ENCODE assay signal across 12 mouse cellular contexts in the genomic region with DNA sequence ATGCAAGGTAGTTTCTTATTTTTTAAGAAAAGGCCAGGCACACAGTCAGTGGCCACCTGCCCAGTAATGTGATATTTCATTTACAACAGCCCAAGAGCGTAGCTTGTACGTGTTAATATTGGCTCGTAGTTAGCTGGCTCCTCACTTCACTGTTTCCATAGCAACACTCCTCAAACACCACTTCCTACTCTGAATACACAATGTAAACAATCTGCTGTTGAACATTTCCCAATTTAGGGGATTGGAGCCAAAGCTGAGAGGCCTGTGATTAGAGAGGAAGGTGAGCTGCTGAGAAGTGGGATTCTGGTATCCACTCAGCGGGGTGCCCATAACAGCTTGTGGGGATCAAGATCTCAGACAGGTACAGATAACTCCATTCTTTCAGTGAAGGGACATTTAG. TPM values are rescaled to one million over a fixed set of nuclear protein-coding genes. Genes with fewer than 3 reads are reported as not detected.
DNase-seq lines count a peak whose midpoint lies in the region; ATAC-seq and TF ChIP-seq lines count a peak whose summit lies in the region.
"Had no signal": no experiment of that assay in that cellular context is flagged by ENCODE, and none has a peak within 500 bp of the region (broad histone marks: within the 10 kb centered on the region; RNA-seq: fewer than 3 reads in every experiment).

No protein-coding gene starts in this region.

- no peaks in the 10 kb centered on the region for H3K9me3 ChIP-seq in hindbrain, embryonic 15.5 days
- no peaks in the 10 kb centered on the region for H3K9me3 ChIP-seq in hindbrain, embryonic 10.5 days
- H3K9me3 ChIP-seq in embryonic facial prominence, embryonic 14.5 days (ENCODE audit: control insufficient read depth, low read length) = no peaks in the 10 kb centered on the region
- no peaks in the 10 kb centered on the region for H3K9me3 ChIP-seq in midbrain, embryonic 16.5 days (replicated peaks; ENCODE audit: control insufficient read depth, low read length, poor library complexity, severe bottlenecking)
- H3K9me3 ChIP-seq: limb, embryonic 12.5 days; neural tube, embryonic 12.5 days had no signal

- WGBS in hindbrain, embryonic 15.5 days = 34% methylated on average over 4 of the region's 4 CpGs
- 70% methylated on average over 4 of the region's 4 CpGs for WGBS in hindbrain, embryonic 10.5 days
- WGBS in embryonic facial prominence, embryonic 14.5 days = 55% methylated on average over 4 of the region's 4 CpGs
- WGBS in midbrain, embryonic 16.5 days = 34% methylated on average over 4 of the region's 4 CpGs
- WGBS in heart, adult 2 months = 49% methylated on average over 4 of the region's 4 CpGs

- no peak for DNase-seq in hindbrain, embryonic 10.5 days (ENCODE audit: low spot score)
- peak; percentile 67 for DNase-seq in embryonic facial prominence, embryonic 14.5 days (ENCODE audit: low spot score)
- peak; percentile 21 to 28 for DNase-seq in layer of hippocampus, postnatal 36 days
- DNase-seq in adrenal gland, adult 8-10 months = no peak
- DNase-seq in heart, adult 2 months = no peak
- no peak for DNase-seq in heart, adult 8-10 months (ENCODE audit: low spot score)

- H3K4me2 ChIP-seq in hindbrain, embryonic 15.5 days = no peak overlapping the region
- H3K4me2 ChIP-seq in embryonic facial prominence, embryonic 14.5 days (ENCODE audit: low read depth, low read length) = no peak overlapping the region
- no peak overlapping the region for H3K4me2 ChIP-seq in midbrain, embryonic 16.5 days (ENCODE audit: low read length)
- H3K4me2 ChIP-seq: limb, embryonic 12.5 days; neural tube, embryonic 12.5 days had no signal

- H3K9ac ChIP-seq in hindbrain, embryonic 15.5 days = no peak overlapping the region
- H3K9ac ChIP-seq in embryonic facial prominence, embryonic 14.5 days (ENCODE audit: low read depth, low read length) = no peak overlapping the region
- no peak overlapping the region for H3K9ac ChIP-seq in midbrain, embryonic 16.5 days (ENCODE audit: low read depth, low read length)
- H3K9ac ChIP-seq in heart, adult 2 months (ENCODE audit: low read depth, low read length) = no peak overlapping the region
- H3K9ac ChIP-seq: limb, embryonic 12.5 days; neural tube, embryonic 12.5 days had no signal

- ATAC-seq in hindbrain, embryonic 15.5 days (ENCODE audit: low FRiP score, low read depth) = peak; percentile 79
- ATAC-seq in embryonic facial prominence, embryonic 14.5 days (ENCODE audit: low read depth) = peak; percentile 84
- ATAC-seq in midbrain, embryonic 16.5 days = peak; percentile 87

- H3K27me3 ChIP-seq in hindbrain, embryonic 15.5 days = no peaks in the 10 kb centered on the region
- no peaks in the 10 kb centered on the region for H3K27me3 ChIP-seq in hindbrain, embryonic 10.5 days (ENCODE audit: insufficient read depth, poor library complexity, severe bottlenecking)
- no peaks in the 10 kb centered on the region for H3K27me3 ChIP-seq in embryonic facial prominence, embryonic 14.5 days (replicated peaks; ENCODE audit: control insufficient read depth, insufficient read depth, low read length)
- no peaks in the 10 kb centered on the region for H3K27me3 ChIP-seq in midbrain, embryonic 16.5 days (ENCODE audit: control insufficient read depth, insufficient read depth, low read depth, low read length)
- no peaks in the 10 kb centered on the region for H3K27me3 ChIP-seq in heart, adult 2 months (ENCODE audit: control insufficient read depth, insufficient read depth, low read length)
- H3K27me3 ChIP-seq: CH12.LX; limb, embryonic 12.5 days; neural tube, embryonic 12.5 days had no signal

- H3K79me2 ChIP-seq in heart, adult 2 months (replicated peaks; ENCODE audit: control insufficient read depth, insufficient read depth, low read length) = no peaks in the 10 kb centered on the region

- H3K4me3 ChIP-seq in hindbrain, embryonic 15.5 days = no peak overlapping the region
- H3K4me3 ChIP-seq in hindbrain, embryonic 10.5 days = no peak overlapping the region
- no peak overlapping the region for H3K4me3 ChIP-seq in embryonic facial prominence, embryonic 14.5 days (ENCODE audit: low read depth, low read length)
- no peak overlapping the region for H3K4me3 ChIP-seq in midbrain, embryonic 16.5 days (ENCODE audit: low read depth, low read length)
- no peak overlapping the region for H3K4me3 ChIP-seq in heart, adult 2 months
- H3K4me3 ChIP-seq: limb, embryonic 12.5 days; neural tube, embryonic 12.5 days had no signal

- H3K27ac ChIP-seq in hindbrain, embryonic 15.5 days (replicated peaks) = no peak overlapping the region
- no peak overlapping the region for H3K27ac ChIP-seq in hindbrain, embryonic 10.5 days
- no peak overlapping the region for H3K27ac ChIP-seq in embryonic facial prominence, embryonic 14.5 days (replicated peaks; ENCODE audit: low read depth, low read length)
- H3K27ac ChIP-seq in midbrain, embryonic 16.5 days (ENCODE audit: low read length) = 0 out of 2 replicates have a peak overlapping the region, but pooled peaks have one; percentile 30
- no peak overlapping the region for H3K27ac ChIP-seq in heart, adult 2 months
- H3K27ac ChIP-seq: limb, embryonic 12.5 days; neural tube, embryonic 12.5 days had no signal

- TF ChIP-seq POLR2A in heart, adult 2 months (IDR thresholded peaks at IDR 0.05; ENCODE audit: insufficient read depth, low read depth, low read length) = no peak

- H3K4me1 ChIP-seq in hindbrain, embryonic 15.5 days (replicated peaks) = peaks cover 16% of the 10 kb centered on the region
- peaks cover 15% of the 10 kb centered on the region for H3K4me1 ChIP-seq in hindbrain, embryonic 10.5 days (replicated peaks)
- H3K4me1 ChIP-seq in embryonic facial prominence, embryonic 14.5 days (ENCODE audit: control insufficient read depth, insufficient read depth, low read length) = no peaks in the 10 kb centered on the region
- H3K4me1 ChIP-seq in midbrain, embryonic 16.5 days (ENCODE audit: control insufficient read depth, insufficient read depth, low read length) = peaks cover 14% of the 10 kb centered on the region
- no peaks in the 10 kb centered on the region for H3K4me1 ChIP-seq in heart, adult 2 months (ENCODE audit: control insufficient read depth, insufficient read depth, low read length)
- H3K4me1 ChIP-seq: limb, embryonic 12.5 days had no signal

- no peaks in the 10 kb centered on the region for H3K36me3 ChIP-seq in hindbrain, embryonic 15.5 days
- H3K36me3 ChIP-seq in hindbrain, embryonic 10.5 days = no peaks in the 10 kb centered on the region
- no peaks in the 10 kb centered on the region for H3K36me3 ChIP-seq in embryonic facial prominence, embryonic 14.5 days (ENCODE audit: control insufficient read depth, insufficient read depth, low read length)
- no peaks in the 10 kb centered on the region for H3K36me3 ChIP-seq in midbrain, embryonic 16.5 days (ENCODE audit: control insufficient read depth, insufficient read depth, low read length)
- H3K36me3 ChIP-seq in heart, adult 2 months (ENCODE audit: control insufficient read depth, insufficient read depth, low read length) = no peaks in the 10 kb centered on the region
- H3K36me3 ChIP-seq: limb, embryonic 12.5 days; neural tube, embryonic 12.5 days had no signal

- intact Hi-C loops in heart, adult 2 months (cut with DNase I) = no loop called here

- TF ChIP-seq CTCF in heart, adult 2 months (IDR thresholded peaks at IDR 0.05) = no peak

- TF ChIP-seq EP300 in heart, adult 2 months (IDR thresholded peaks at IDR 0.05; ENCODE audit: insufficient read depth, low read depth, low read length) = no peak

RNA-seq across cellular contexts. Expression of gene Slc24a4, which starts 16.0 kb away (rescaled TPM):
- polyA plus RNA-seq in hindbrain, embryonic 15.5 days (2015; fragmentation: Nextera tagmentation; extraction: Ambion mirVana) = 1.6 and 2.7 TPM in 2 replicates
- polyA plus RNA-seq in hindbrain, embryonic 10.5 days (2016; fragmentation: Nextera tagmentation; extraction: Ambion mirVana) = 0.14 and 0.65 TPM in 2 replicates
- 0.65 and 0.79 TPM in 2 replicates for polyA plus RNA-seq in embryonic facial prominence, embryonic 14.5 days (2014; fragmentation: Nextera tagmentation; extraction: Ambion mirVana)
- total RNA-seq in layer of hippocampus, postnatal 36 days (2021) = 10 to 100 TPM; 43.0 to 47.4 TPM
- 1.7 TPM in 2 replicates for polyA plus RNA-seq in midbrain, embryonic 16.5 days (2015; fragmentation: Nextera tagmentation; extraction: Ambion mirVana)
- total RNA-seq in adrenal gland, adult 8-10 months (2022) = 1 to 10 TPM in 2 of 4 experiments, under 1 TPM in 2; 0.86 to 1.7 (median 1.3) TPM
- total RNA-seq in heart, adult 2 months (2021) = 1 to 10 TPM in 1 of 2 experiments, under 1 TPM in 1; 0.50 to 1.3 TPM
- polyA plus RNA-seq in heart, adult 2 months (2012; rRNA removed) = 0.98 and 1.3 TPM in 2 replicates
- total RNA-seq in heart, adult 8-10 months (2022) = under 1 TPM; 0.49 to 1.00 (median 0.65) TPM
- total RNA-seq: gastrocnemius, adult 18-20 months had no signal

Comparison
In these comparisons a context has a peak if more than half of its experiments do, and no peak if none do; other contexts are left out.
1. DNase-seq: peak in embryonic facial prominence, embryonic 14.5 days (single experiment) and layer of hippocampus, postnatal 36 days (2 of 2); none in hindbrain, embryonic 10.5 days (single experiment), adrenal gland, adult 8-10 months (single experiment), heart, adult 2 months (0 of 2) and heart, adult 8-10 months (single experiment).
2. Peak in every context shown above with its lines, with median percentiles within 50 percentile points of each other: ATAC-seq.